8 mouse cellular contexts compared by ENCODE assay signal in genomic region chr8:120426622-120427385, GRCm38 (mm10).
DNase-seq lines count a peak whose midpoint lies in the region; ATAC-seq lines count a peak whose summit lies in the region.

No protein-coding gene starts in this region.

- H3K4me1 ChIP-seq in liver, embryonic 11.5 days (replicated peaks; ENCODE audit: control insufficient read depth, insufficient read depth, low read length), result peaks cover 63% of the 10 kb centered on the region
- H3K4me1 ChIP-seq in forebrain, embryonic 16.5 days (replicated peaks; ENCODE audit: control insufficient read depth, insufficient read depth, low read length), result peaks cover 61% of the 10 kb centered on the region

- no peaks in the 10 kb centered on the region for H3K27me3 ChIP-seq in liver, embryonic 11.5 days (replicated peaks; ENCODE audit: control insufficient read depth, insufficient read depth, low read length)
- H3K27me3 ChIP-seq in forebrain, embryonic 16.5 days (replicated peaks; ENCODE audit: control insufficient read depth, insufficient read depth, low read length), result no peaks in the 10 kb centered on the region

- no peaks in the 10 kb centered on the region for H3K9me3 ChIP-seq in liver, embryonic 11.5 days (ENCODE audit: control insufficient read depth, low read length)
- no peaks in the 10 kb centered on the region for H3K9me3 ChIP-seq in forebrain, embryonic 16.5 days (ENCODE audit: control insufficient read depth, low read length)

- 56% methylated on average over 20 of the region's 20 CpGs for WGBS in liver, embryonic 11.5 days
- 14% methylated on average over 20 of the region's 20 CpGs for WGBS in forebrain, embryonic 16.5 days

- H3K9ac ChIP-seq in liver, embryonic 11.5 days (ENCODE audit: low read depth, low read length), result 0 out of 2 replicates have a peak overlapping the region, but pooled peaks have one; percentile 3
- H3K9ac ChIP-seq in forebrain, embryonic 16.5 days (replicated peaks; ENCODE audit: low read depth, low read length), result peak overlapping the region; percentile 40

- no peak for ATAC-seq in liver, embryonic 11.5 days (replicated peaks; ENCODE audit: low FRiP score)
- ATAC-seq in forebrain, embryonic 16.5 days, result no peak
- ATAC-seq in activated CD4-positive, CD25-positive, alpha-beta regulatory T cell, adult 4 months, result no peak

- no peak overlapping the region for H3K4me2 ChIP-seq in liver, embryonic 11.5 days
- H3K4me2 ChIP-seq in forebrain, embryonic 16.5 days (ENCODE audit: low read length), result no peak overlapping the region

- intact Hi-C loops in heart, postnatal 36 days (cut with DNase I), result no loop called here

- H3K4me3 ChIP-seq in liver, embryonic 11.5 days (ENCODE audit: low read depth, low read length), result no peak overlapping the region
- no peak overlapping the region for H3K4me3 ChIP-seq in forebrain, embryonic 16.5 days (replicated peaks; ENCODE audit: low read length)

- H3K36me3 ChIP-seq in liver, embryonic 11.5 days (ENCODE audit: control insufficient read depth, insufficient read depth, low read length), result no peaks in the 10 kb centered on the region
- H3K36me3 ChIP-seq in forebrain, embryonic 16.5 days (ENCODE audit: control insufficient read depth, insufficient read depth), result no peaks in the 10 kb centered on the region

- no peak for DNase-seq in liver, embryonic 11.5 days (ENCODE audit: low spot score)
- DNase-seq in liver, result no peak
- peak; percentile 54 to 58 for DNase-seq in heart, postnatal 36 days
- DNase-seq in layer of hippocampus, adult 9-11 months, result peak; percentile 89
- peak; percentile 64 for DNase-seq in lung, postnatal 14 days
- peak; percentile 69 to 82 for DNase-seq in right cerebral cortex, postnatal 36 days (ENCODE audit: low spot score in 2 of 2)

- peak overlapping the region; percentile 35 for H3K27ac ChIP-seq in liver, embryonic 11.5 days (ENCODE audit: low read depth, low read length)
- H3K27ac ChIP-seq in forebrain, embryonic 16.5 days (ENCODE audit: low read length), result peak overlapping the region; percentile 98

Comparison
In these comparisons a context has a peak if more than half of its experiments do, and no peak if none do; other contexts are left out.
1. DNase-seq: peak in heart, postnatal 36 days (2 of 2), layer of hippocampus, adult 9-11 months (single experiment), lung, postnatal 14 days (single experiment) and right cerebral cortex, postnatal 36 days (2 of 2); none in liver, embryonic 11.5 days (single experiment) and liver (single experiment).